Mouse (Mus musculus) macrophage (primary cell): ENCODE data around the gene Fkbp5. TPM values are rescaled to one million over a fixed set of nuclear protein-coding genes. Genes with fewer than 3 reads are reported as not detected.

Experiments used
- H3K27ac ChIP-seq: fragments of 350-480 bp; formaldehyde crosslinking; 2 replicates; pipeline ENCODE4 v1.9.0; 2021
- H3K36me3 ChIP-seq: fragments of 350-480 bp; formaldehyde crosslinking; 2 replicates; pipeline ENCODE4 v1.9.0; 2021; ENCODE audit errors: inconsistent target
- H3K4me3 ChIP-seq: fragments of 350-480 bp; formaldehyde crosslinking; 2 replicates; pipeline ENCODE4 v1.9.0; 2021; ENCODE audit errors: inconsistent target
- H3K79me2 ChIP-seq: fragments of 350-480 bp; formaldehyde crosslinking; 2 replicates; pipeline ENCODE4 v1.9.0; 2021; ENCODE audit errors: inconsistent target
- WGBS: methylation state at CpG from one replicate; pipeline ENCODE4 v1.1.7; 2026; ENCODE audit warnings: inconsistent platforms; ENCODE audit not compliant: missing documents; 5-methylcytosine and 5-hydroxymethylcytosine counted together
- polyA plus RNA-seq: library from polyadenylated mRNA; stranded (reverse); fragments of 250-400 nt; gene quantifications from 3 replicates; pipeline ENCODE4 v1.2.4, GENCODE M21; 2018; ENCODE audit warnings: inconsistent platforms

Fkbp5 gene
- polyA plus RNA-seq, 1 experiment from 2014 or later = 5.8 TPM

DNA sequence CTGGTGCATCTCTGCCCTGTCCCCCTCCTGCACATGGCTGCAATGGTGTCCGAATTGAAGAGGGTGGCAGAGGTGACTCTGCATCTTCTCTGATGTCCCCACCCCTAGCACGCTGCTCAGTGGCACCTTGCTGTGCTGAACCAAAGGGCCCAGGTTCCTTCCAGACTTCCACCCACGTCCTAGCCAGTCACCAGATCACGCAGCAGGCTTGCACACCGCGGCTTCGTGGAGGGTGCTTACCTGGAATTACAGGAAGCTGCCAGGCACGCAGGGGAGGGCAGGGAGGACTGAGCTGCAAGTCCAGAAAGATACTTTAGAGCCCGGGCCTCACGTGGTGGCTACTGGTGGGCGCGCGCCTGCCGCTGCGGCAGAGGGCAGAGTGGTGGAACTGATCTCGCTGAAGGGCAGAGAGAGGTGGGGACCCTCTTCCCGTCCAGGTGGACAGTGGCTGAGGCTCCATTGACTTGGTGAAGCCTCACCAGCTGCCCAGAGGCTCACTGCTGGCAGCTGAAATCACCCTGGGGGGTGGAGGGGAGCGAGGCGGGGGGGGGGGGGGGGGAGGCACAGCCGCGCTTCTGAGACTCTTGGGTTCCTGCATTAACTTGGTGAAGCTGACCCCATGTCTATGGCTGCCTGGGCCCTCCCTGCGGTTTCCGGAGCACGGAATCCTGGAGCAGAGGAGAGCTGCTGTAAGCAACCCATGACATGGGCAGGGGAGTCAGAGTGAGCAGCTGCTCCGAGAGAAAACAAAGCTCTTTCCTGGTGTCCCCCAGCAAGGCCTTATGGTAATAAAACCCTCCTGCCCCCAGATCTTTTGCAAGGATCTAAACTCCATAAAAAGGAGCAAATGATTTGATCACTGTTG is 125.5 kb downstream of the Fkbp5 start:
- no peaks in the 10 kb centered on the region for H3K36me3 ChIP-seq
- 11% methylated on average over 21 of the region's 25 CpGs for WGBS
- H3K4me3 ChIP-seq = no peak overlapping the region

DNA sequence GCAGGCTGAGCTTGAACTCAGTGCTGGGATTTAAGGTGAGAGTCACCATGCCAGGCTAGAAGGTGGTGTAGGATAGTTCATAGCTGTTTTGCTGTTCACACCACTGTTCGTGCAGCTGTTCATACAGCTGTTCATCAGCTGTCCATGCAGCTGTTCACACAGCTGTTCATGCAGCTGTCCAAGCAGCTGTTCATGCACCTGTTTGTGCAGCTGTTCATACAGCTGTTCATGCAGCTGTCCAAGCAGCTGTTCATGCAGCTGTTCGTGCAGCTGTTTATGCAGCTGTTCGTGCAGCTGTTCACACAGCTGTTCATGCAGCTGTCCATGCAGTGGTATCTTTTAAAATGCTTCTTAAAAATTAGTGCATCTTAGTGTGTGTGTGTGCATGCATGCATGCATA is 128.8 kb downstream of the Fkbp5 start:
- Histone ChIP-seq H3K4me3 (no peak overlapping the region), H3K79me2 (no peaks in the 10 kb centered on the region), H3K36me3 (no peaks in the 10 kb centered on the region), H3K27ac (no peak overlapping the region)
- 91% methylated on average over 3 of the region's 3 CpGs for WGBS

More for the DNA sequence above, 125.5 kb downstream of the Fkbp5 start:
- H3K79me2 ChIP-seq = no peaks in the 10 kb centered on the region
- H3K27ac ChIP-seq = no peak overlapping the region

DNA sequence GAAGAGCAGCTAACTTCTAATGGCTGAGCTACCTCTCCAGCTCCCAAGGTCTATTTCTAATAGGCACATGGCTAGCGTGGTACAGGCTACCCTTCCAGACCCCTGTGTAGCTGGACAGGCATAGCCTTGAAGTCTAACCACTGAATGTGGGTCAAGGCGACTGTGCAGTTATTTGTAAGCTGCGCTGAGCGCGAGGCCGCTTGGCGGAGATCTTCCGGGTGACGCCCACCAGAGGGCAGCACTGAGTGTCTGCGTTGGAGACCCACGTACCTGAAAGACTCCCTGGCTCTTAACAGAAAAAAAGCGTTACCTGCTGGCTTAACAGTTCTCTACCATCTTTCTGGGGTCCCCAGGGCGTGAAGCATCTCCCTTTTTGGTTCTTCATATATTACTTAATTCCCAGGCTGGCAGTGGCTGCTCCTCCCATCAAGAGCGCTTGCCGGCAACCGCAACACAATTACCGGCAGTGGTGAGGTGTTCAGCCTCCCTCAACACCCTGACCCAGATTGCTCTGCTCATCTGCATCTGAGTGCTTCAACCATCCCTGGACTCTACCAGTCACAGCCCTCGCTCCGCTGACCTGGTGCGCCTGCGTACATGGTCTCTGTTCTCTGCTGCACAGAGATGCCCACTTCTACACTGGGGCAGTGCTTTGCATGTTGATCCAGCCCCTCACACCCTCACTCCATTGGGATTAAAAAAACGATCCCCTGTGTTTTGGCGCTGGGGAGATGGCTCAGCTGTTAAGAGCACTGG is 131.0 kb downstream of the Fkbp5 start:
- 26% methylated on average over 23 of the region's 23 CpGs for WGBS
- Histone ChIP-seq H3K4me3 (no peak overlapping the region), H3K79me2 (no peaks in the 10 kb centered on the region), H3K36me3 (no peaks in the 10 kb centered on the region), H3K27ac (no peak overlapping the region)

- Histone ChIP-seq H3K4me3 (no peak overlapping the region), H3K36me3 (no peaks in the 10 kb centered on the region), H3K79me2 (no peaks in the 10 kb centered on the region), H3K27ac (no peak overlapping the region)
- 87% methylated on average over 4 of the region's 4 CpGs for WGBS
Observed at GRCm38 (mm10) chr17:28384298-28384697, 133.0 kb downstream of the Fkbp5 start.

- WGBS = 38% methylated on average over 5 of the region's 6 CpGs
- Histone ChIP-seq H3K27ac (no peak overlapping the region), H3K36me3 (no peaks in the 10 kb centered on the region), H3K79me2 (no peaks in the 10 kb centered on the region), H3K4me3 (no peak overlapping the region)
Observed at GRCm38 (mm10) chr17:28380255-28380654, 137.1 kb downstream of the Fkbp5 start.

GRCm38 (mm10) chr17:28375592-28376061 is 141.7 kb downstream of the Fkbp5 start:
- no peak overlapping the region for H3K4me3 ChIP-seq
- no peak overlapping the region for H3K27ac ChIP-seq
- WGBS = 11% methylated on average over 14 of the region's 17 CpGs
- H3K36me3 ChIP-seq = no peaks in the 10 kb centered on the region
- H3K79me2 ChIP-seq = no peaks in the 10 kb centered on the region

- Histone ChIP-seq H3K36me3 (no peaks in the 10 kb centered on the region), H3K27ac (no peak overlapping the region), H3K79me2 (no peaks in the 10 kb centered on the region), H3K4me3 (no peak overlapping the region)
- WGBS = 25% methylated on average over 16 of the region's 16 CpGs
Observed at GRCm38 (mm10) chr17:28374494-28374893, 142.8 kb downstream of the Fkbp5 start.

GRCm38 (mm10) chr17:28373821-28374220 is 143.5 kb downstream of the Fkbp5 start:
- H3K36me3 ChIP-seq = no peaks in the 10 kb centered on the region
- H3K4me3 ChIP-seq = no peak overlapping the region
- no peak overlapping the region for H3K27ac ChIP-seq
- WGBS = 23% methylated on average over 10 of the region's 10 CpGs
- no peaks in the 10 kb centered on the region for H3K79me2 ChIP-seq

DNA sequence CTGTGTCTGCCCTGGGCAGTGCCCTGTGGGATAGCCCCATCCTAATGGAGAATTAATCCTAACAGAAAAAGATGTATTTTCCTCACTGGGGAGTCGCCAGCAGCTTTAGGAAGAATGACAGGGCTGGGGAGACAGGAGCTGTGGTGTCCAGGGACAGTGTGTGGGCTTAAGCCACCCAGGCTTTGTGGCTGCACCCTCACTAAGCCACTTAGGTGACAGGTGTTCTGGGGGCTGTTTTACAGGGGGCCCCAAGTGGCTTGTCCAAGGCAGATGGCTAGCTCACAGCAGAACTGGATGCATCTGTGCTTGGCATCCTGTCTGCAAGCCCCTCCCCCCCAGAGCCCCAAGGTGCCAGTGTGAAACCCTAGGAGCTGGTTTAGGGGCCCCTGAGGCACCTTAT is 145.4 kb downstream of the Fkbp5 start:
- Histone ChIP-seq H3K4me3 (no peak overlapping the region), H3K27ac (no peak overlapping the region), H3K36me3 (no peaks in the 10 kb centered on the region), H3K79me2 (no peaks in the 10 kb centered on the region)
- WGBS = 94% methylated on average over 1 of the region's 1 CpGs

DNA sequence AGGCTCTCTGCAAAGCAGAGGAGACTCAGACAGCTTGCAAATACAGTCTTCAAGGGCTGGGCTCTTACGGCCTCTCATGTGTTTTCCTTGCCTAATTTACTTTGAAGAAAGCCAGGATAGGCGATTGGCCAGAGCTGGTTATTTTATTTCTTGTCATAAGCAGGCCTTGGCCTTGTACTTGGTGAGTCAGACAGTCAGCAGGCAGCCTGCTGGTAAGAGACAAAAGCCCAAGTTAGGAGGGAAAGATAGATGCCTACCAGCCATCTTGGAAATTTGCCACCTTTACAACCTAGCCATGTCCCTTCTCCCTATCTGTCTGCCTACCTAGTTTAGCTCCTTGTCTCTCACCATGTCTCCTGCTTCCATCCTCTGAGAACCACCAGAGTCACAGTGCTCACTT is 146.0 kb downstream of the Fkbp5 start:
- Histone ChIP-seq H3K79me2 (no peaks in the 10 kb centered on the region), H3K36me3 (no peaks in the 10 kb centered on the region), H3K27ac (no peak overlapping the region), H3K4me3 (no peak overlapping the region)
- 94% methylated on average over 2 of the region's 2 CpGs for WGBS

GRCm38 (mm10) chr17:28369056-28369455 is 148.3 kb downstream of the Fkbp5 start:
- Histone ChIP-seq H3K79me2 (no peaks in the 10 kb centered on the region), H3K4me3 (no peak overlapping the region), H3K36me3 (no peaks in the 10 kb centered on the region), H3K27ac (no peak overlapping the region)
- 83% methylated on average over 4 of the region's 5 CpGs for WGBS

- H3K79me2 ChIP-seq = no peaks in the 10 kb centered on the region
- H3K36me3 ChIP-seq = no peaks in the 10 kb centered on the region
- 8% methylated on average over 11 of the region's 13 CpGs for WGBS
- H3K4me3 ChIP-seq = no peak overlapping the region
- no peak overlapping the region for H3K27ac ChIP-seq
Observed at GRCm38 (mm10) chr17:28368449-28368848, 148.9 kb downstream of the Fkbp5 start.

- Histone ChIP-seq H3K36me3 (no peaks in the 10 kb centered on the region), H3K4me3 (no peak within 1 kb of the TSS), H3K27ac (no peak within 1 kb of the TSS), H3K79me2 (no peaks in the 10 kb centered on the region)
- WGBS = 72% methylated on average over 8 of the region's 8 CpGs
Observed at GRCm38 (mm10) chr17:28365122-28365521, 152.2 kb downstream of the Fkbp5 start, which contains the start of gene Tulp1. Tulp1 (minus strand) TSS chr17:28365222.

- no peak overlapping the region for H3K4me3 ChIP-seq
- no peak overlapping the region for H3K27ac ChIP-seq
- no peaks in the 10 kb centered on the region for H3K79me2 ChIP-seq
- no peaks in the 10 kb centered on the region for H3K36me3 ChIP-seq
- WGBS = 66% methylated on average over 5 of the region's 6 CpGs
Observed at GRCm38 (mm10) chr17:28363507-28363906, 153.8 kb downstream of the Fkbp5 start.
